Mouse (Mus musculus) gastrocnemius, adult 8-10 months (tissue): ENCODE measurements at regions not wholly inside any gene's neighbourhood (a gene's known extent, or its start where the extent isn't known, plus 50 kb on each side); places are given as distances from the start of the nearest gene placed in this dataset.

Experiments used
- DNase-seq, 2 experiments: peaks; one replicate each; pipeline ENCODE4 v3.0.0; 2022; ENCODE audit warnings: low spot score in 2 of 2

DNA sequence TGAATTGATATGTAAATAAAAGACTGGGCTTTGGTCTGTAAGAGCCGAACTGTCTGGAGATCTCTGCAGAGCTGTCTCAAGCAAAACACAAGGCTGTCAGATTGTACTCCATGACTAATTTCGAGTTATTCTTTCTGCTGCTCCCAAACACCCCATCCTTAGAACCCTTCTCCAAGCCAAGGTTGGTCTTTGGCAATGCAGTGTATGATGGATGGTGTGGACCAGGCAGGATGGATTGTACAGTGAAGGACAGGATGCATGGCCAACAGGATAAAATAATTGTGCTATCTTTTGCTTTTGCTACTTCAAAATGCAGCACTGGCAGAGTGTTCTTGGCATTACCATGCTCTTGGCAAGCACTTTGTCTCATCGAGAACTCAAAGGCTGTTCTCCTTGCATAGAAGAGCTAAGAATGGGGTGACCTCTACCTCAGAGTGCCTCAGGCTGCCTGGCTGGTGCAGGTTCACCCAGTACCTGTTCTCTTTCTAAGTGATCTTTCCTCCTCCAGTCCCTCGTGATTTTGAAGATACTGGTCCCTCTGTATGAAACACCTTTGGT, 88.4 kb upstream of the Cpeb4 start:
- no peak for DNase-seq

- DNase-seq: no peak
These were observed 87.6 kb upstream of the Cpeb4 start for GRCm38 (mm10) chr11:31784332-31784901.

DNA sequence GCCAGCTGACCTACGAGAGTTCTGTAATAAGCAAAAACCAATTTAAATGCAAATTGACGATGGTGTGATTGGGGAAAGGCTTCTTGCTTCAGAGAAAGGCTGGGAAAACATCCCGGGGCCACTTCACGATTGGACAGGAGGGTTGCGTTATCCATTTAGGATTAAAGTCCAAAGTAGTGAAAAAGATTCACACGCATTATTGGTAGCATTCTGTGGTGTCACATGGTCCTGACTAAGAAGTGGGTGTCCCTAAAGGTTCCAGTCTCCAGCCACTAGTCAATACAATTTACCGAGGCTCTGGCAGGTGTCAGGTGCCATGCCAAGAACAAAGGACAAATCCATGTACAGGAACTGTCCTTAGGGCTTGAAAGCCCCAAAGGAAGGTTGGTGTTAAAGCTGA, 86.9 kb upstream of the Cpeb4 start:
- no peak for DNase-seq

DNA sequence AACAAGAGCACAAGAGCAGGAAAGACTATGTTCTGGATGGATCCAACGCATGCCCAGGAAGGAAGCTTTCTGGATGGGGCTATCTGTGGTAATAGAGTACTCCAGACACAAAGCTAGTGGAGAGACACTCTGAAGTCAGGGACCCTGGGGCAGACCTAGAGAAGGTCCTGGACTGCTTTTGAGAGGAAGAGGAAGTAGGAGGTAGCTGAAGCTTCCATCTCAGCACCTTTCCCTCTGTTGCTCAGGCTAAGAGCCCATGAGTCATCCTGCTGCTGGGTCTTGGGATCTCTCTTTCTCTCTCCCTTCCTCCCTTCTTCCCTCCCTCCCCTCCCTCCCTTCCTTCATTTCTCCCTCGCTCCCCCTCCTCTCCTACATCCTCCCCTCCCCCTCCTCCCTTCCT, 84.6 kb upstream of the Cpeb4 start:
- DNase-seq: no peak

GRCm38 (mm10) chr11:31787917-31788703, 83.9 kb upstream of the Cpeb4 start:
- no peak for DNase-seq

- DNase-seq: no peak
These were observed 82.0 kb upstream of the Cpeb4 start for GRCm38 (mm10) chr11:31789967-31790366.

- DNase-seq: no peak
These were observed 80.7 kb upstream of the Cpeb4 start for GRCm38 (mm10) chr11:31791264-31791663.

- DNase-seq: no peak
These were observed 76.9 kb upstream of the Cpeb4 start for GRCm38 (mm10) chr11:31795084-31795483.

- peak; percentile 67 to 76 for DNase-seq
These were observed 75.8 kb upstream of the Cpeb4 start for GRCm38 (mm10) chr11:31796245-31796644.

DNA sequence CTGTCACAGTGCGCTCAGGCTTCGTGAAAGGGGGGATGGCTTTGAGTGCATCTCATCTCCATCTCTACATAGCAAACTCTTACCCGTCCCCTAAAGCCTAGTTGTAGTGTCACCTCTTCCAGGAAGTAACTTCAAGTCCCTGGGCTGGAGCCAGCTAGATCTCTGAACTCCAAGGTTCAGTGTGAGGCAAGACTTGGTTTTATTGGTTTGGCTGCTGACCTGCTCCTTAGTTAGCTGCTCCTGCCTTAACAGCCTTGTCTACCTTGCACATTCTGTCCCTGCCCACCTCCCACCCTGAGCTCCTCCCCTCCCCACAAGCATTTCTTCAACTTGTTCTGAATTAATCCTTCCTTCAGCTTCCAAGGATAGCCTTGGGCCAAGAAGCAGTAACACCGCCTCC, 70.4 kb upstream of the Cpeb4 start:
- DNase-seq: no peak

- DNase-seq: no peak
These were observed 68.6 kb upstream of the Cpeb4 start for GRCm38 (mm10) chr11:31803319-31803891.

DNA sequence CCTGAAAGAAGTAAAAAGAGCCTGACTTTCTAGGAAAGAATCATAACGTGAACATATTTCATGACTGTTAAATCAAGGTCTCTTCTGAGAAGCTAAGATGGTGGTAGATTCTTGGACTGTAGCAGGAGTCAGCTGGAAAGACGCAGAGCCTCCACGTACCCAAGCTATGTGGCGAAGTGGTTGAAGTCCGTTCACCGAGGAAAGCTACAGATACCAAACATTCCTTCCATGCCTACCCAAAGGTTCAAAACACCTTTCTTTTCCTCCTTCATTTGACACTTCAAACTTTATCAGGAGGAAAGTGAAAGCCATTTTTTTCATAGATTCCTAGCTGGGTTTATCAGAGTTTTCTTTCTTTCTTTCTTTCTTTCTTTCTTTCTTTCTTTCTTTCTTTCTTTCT, 67.5 kb upstream of the Cpeb4 start:
- DNase-seq: no peak

- peak in 1 of 2 experiments; percentile 37 for DNase-seq
These were observed 64.4 kb upstream of the Cpeb4 start for GRCm38 (mm10) chr11:31807461-31808215.

- DNase-seq: no peak
These were observed 63.7 kb upstream of the Cpeb4 start for GRCm38 (mm10) chr11:31808216-31808838.

DNA sequence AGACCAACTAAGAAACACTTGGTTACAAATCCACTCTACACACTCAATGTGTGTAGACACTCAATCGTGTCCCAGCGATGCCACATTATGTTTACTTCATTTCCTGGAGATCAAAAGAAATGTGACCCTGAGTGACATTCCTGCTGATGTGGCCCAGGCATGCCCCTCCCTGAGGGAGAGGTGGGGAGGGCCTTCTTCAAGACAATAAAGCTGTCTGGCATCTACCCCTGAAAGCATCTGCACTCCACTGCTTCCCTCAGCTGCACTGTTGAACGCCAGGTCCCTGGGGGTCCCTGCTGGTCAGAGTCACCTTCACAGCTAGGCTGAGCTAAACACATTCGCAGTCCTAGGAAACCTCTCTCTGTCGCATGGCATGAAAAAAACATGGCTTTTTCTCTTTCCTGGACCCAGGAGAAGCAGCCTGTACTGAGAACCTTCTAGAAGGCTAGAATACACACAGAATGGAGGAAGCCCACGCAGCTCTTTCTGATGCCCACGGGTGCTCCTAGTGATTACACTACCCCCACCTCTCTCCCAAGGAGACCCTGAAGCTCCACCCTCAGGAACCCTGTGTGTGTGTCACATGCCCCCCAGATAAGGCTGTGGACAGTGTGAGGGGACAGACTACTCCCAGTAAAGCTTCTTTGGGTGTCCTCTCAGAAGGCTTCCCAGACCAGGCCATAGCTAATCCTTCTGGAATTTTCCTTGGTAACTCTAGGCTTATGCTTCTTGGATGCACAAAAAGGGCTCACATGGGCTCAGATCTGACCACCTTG, 61.8 kb upstream of the Cpeb4 start:
- DNase-seq: no peak

DNA sequence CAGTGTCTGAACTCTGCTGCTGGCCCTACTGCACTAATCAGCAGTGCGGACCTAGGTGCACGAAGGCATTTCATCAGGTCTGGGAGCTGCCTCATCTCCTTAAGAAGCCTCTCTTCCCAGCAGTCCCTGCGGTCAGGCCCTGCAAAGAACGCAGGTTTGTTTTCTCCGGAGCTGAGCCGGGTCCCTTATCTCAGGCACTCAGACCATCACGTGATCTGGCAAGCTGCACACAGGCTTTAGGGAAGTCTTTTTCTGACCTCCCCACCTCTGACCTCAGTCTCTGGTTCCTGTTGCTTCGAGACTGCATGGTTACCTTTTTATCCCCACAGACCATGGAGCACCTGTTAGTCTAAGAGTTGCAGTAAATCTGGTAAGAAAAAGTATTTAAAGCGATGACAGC, 59.8 kb upstream of the Cpeb4 start:
- DNase-seq: no peak

DNA sequence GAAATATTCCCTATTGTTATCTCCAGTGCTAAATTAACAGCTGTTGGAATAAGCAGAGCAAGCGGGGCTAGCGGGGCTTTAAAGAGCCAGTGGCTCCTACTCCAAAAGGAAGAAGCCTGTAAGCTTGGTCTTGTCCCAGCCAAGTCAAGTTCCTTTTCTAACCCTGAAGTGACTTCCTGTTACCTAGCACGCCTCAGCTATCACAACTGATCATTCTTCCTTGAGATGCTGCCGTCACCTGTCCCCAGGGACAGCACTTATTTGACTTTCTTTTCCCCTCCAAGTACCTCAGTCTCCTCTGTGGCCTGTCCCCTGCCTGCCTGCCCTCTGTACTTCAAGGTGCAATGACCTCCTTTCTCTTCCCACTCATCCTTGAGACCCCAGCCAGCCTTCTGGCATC, 57.4 kb upstream of the Cpeb4 start:
- no peak for DNase-seq

DNA sequence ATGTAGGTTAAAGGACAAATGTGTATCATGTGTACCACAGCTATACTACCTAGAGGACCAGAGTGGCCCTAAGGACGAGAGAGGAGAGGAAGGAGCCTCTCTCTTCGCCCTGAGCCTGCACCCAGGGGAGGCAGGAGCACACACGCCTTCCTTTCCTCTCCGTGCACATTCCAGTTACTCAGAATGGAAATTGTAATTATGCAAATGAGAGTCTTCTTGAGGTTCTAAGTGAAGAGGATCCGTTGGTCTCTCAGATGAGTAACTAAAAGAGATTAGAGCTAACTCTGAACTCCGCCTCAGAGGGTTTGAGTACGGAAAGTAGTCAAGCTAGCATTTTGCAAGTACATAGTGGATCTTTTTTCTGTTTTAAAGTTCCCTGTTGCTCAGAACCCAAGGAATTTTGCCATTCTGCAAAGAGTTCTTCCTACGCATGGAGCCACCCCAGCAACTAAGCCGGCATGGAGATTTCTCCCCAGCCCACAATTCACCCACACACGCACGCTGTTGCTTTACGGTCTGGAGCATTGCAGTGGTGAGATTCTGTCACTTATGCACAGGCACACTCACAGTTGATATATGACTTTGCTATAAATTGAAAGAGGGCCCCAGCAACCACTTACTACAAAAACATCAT, 56.0 kb upstream of the Cpeb4 start:
- no peak for DNase-seq

DNA sequence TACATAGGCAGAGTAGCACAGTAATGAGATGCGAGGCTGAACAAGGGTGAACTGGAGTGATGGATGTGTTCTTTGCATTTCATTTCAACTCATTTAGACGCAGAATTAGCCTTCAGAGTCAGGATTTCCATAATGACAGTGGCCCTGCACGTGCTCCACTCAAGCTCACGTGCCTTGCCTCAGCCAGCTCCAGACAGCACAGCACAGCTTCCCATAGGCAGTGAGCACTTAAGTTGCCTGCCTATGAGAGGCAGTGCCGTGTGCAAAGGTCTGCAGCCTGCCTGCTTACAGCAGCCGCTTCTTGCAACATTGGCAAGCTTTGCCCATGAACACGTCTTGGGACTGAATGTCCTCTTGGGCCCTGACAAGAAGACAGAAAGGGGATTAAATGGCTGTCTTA, 54.0 kb upstream of the Cpeb4 start:
- no peak for DNase-seq

GRCm38 (mm10) chr11:31819964-31820363, 52.0 kb upstream of the Cpeb4 start:
- DNase-seq: no peak
